Mouse (Mus musculus) WW6 (cell line): Measurements from ENCODE around the gene Tbc1d10c.

Experiments used
- DNase-seq: peaks from one replicate; pipeline ENCODE4 v3.0.0-alpha.2; 2013; ENCODE audit warnings: low read depth, low spot score

Gene Tbc1d10c

GRCm38 (mm10) chr19:4216041-4216685 is 25.1 kb upstream of the Tbc1d10c start:
- DNase-seq, result no peak

DNA sequence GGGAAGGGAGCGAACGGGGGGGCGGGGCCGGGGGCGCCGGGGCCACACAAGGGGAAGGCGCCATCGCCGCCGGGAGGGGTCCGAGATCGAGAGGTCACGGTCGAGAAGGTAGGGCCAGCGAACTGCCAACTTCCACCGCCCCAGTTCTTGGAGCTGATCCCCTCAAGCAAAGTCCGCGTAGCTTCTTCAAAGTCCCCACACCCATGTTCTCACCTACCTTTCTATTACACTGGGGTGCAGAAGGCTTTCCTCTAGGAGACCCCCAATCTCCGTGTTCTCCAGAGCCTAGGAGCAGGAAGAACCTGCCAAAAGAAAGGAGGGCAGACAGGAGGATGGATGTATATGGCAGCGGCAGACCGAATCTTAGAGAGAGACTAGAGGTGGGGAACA is 24.4 kb upstream of the Tbc1d10c start:
- DNase-seq, result no peak

- no peak for DNase-seq
These were observed 23.8 kb upstream of the Tbc1d10c start for GRCm38 (mm10) chr19:4214771-4215450.

DNA sequence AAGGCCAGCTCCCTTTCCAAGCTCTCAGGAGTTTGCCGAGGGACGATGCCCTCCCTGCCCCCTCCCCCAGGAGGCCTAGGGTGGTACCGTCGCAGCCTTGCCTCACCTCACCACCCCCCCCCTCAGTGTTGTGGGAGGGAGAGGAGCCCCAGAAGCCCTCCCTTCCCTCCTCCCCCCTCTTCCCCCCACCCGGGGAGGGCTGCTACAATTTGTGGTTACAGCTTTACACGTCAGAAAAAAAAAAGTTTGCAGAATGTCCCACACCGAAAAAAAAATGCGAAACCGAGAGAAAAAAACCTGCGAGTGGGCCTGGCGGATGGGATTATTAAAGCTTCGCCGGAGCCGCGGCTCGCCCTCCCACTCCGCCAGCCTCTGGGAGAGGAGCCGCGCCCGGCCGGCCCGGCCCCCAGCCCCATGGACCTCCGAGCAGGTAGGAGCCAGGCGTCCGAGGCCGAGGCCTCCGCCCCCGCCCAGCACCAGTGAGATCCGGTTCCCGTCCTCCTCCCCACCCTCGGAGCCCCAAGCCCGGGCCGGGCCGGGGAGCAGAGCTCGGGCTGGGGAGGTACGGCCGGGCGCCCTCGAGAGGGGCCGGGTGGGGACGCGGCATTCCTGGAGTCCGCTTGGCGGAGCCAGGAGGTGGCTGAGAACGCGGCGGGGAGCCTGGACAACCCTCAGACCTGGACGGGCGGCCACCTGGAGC is 23.1 kb upstream of the Tbc1d10c start, which contains the start of the genes Clcf1 and AC109138.7:
Gene Clcf1, plus strand, starts transcription at position 168 of the 700 bp plus-strand sequence.
Gene AC109138.7, plus strand, starts transcription at position 287 of the 700 bp plus-strand sequence.
- no peak for DNase-seq

DNA sequence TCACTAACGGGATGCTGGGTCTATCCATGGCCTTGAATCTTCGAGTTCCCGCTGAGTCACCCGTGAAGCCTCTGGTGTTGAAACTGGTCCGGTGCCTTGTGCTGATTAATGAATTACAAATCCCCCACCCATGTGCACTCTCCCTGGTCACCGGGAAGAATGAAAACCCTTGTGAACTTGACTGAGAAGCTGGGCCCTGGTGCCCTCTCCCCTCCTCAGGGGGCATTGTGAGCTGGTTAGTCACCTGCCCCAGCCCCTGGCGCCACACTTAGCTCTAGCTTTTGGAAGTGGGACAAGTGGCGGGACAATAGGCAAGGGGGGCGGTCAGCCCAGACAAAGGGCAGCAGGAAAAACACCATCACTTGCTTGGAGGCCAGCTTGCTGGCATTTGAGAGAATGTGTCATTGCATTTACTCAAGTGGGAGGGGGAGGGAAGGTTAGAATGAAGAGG is 22.5 kb upstream of the Tbc1d10c start:
- no peak for DNase-seq

- no peak for DNase-seq
These were observed 21.0 kb upstream of the Tbc1d10c start for GRCm38 (mm10) chr19:4211891-4212588.

- DNase-seq, result no peak
These were observed 17.5 kb upstream of the Tbc1d10c start for GRCm38 (mm10) chr19:4208563-4208962.

- no peak for DNase-seq
These were observed 15.9 kb upstream of the Tbc1d10c start for GRCm38 (mm10) chr19:4206971-4207370.

GRCm38 (mm10) chr19:4204889-4205288 is 13.8 kb upstream of the Tbc1d10c start:
- no peak for DNase-seq

GRCm38 (mm10) chr19:4203604-4204326 is 12.7 kb upstream of the Tbc1d10c start:
- DNase-seq, result no peak

GRCm38 (mm10) chr19:4203148-4203547 is 12.1 kb upstream of the Tbc1d10c start:
- DNase-seq, result no peak

GRCm38 (mm10) chr19:4202149-4202548 is 11.1 kb upstream of the Tbc1d10c start:
- DNase-seq, result no peak

GRCm38 (mm10) chr19:4201291-4201909 is 10.3 kb upstream of the Tbc1d10c start, which contains the start of gene Rad9a:
Rad9a (minus strand) TSS chr19:4201662.
- peak; percentile 92 for DNase-seq

- no peak for DNase-seq
These were observed 6.1 kb upstream of the Tbc1d10c start for GRCm38 (mm10) chr19:4197180-4197579.

DNA sequence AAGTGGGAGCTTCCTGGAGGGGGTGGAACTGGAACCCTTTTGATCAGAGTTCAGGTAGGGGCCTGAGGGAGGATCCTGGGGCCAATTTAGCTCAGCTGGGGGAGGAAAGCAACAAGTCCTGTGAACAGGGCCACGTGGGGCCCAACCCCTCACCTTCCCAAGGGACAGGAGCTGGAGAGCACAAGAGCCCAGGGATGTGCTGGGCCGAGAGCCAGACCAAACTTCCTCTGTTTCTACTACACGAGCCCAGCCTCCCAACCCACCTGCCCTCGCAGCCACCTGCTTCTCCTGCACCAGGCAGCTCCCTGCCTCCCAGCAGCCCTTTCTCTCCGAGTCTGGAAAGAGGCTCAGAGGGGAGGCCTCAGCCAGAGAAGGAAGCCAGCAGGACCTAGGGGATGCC is 5.5 kb upstream of the Tbc1d10c start:
- no peak for DNase-seq

- DNase-seq, result no peak
These were observed 5.0 kb upstream of the Tbc1d10c start for GRCm38 (mm10) chr19:4196048-4196447.

DNA sequence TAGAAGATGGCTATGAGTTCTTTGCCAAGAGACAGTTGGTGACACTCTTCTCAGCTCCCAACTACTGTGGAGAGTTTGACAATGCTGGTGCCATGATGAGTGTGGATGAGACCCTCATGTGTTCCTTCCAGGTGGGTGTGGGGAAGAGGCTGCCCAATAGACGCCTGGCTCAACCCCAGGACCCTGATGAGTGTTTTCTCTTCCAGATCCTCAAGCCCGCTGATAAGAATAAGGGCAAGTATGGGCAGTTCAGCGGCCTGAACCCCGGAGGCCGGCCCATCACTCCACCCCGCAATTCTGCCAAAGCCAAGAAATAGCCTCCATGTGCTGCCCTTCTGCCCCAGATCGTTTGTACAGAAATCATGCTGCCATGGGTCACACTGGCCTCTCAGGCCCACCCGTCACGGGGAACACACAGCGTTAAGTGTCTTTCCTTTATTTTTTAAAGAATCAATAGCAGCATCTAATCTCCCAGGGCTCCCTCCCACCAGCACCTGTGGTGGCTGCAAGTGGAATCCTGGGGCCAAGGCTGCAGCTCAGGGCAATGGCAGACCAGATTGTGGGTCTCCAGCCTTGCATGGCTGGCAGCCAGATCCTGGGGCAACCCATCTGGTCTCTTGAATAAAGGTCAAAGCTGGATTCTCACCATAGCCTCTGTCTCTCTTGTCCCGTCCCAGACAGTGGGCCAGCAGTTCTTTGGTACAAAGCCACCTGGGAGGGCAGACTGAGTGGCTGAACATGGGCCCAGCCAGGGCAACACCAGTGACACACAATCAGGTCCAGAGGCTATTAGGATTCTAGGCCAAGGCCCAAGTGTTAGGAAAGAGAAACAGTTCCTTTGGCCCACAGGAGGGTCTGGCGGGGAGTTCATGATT is 3.9 kb upstream of the Tbc1d10c start:
- no peak for DNase-seq

DNA sequence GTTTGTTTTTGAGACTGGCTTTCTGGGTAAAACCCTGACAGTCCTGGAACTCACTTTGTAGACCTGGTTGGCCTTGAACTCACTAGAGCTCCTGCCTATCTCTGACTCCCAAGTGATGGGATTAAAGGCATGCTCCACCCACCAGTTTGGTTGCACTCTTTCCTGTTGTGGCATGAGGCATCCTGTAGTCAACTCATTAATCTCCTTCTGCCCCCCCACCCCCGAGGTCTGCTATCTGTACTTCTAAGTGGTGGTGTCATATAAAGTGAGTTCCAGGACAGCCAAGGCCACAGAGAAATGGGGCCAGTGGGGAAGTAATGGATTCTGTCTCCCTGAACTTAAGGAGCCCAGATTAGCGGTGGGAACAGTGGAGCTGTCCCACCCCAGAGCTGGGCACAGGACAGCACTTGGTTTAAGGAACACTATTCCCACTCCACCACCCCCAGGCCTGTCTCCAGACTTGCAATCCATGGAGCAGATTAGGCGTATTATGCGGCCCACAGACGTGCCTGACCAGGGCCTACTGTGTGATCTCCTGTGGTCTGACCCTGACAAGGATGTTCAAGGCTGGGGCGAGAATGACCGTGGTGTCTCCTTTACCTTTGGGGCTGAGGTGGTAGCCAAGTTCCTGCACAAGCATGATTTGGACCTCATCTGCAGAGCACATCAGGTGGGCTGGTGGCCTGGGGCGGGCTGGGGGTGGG is 3.1 kb upstream of the Tbc1d10c start:
- no peak for DNase-seq

DNA sequence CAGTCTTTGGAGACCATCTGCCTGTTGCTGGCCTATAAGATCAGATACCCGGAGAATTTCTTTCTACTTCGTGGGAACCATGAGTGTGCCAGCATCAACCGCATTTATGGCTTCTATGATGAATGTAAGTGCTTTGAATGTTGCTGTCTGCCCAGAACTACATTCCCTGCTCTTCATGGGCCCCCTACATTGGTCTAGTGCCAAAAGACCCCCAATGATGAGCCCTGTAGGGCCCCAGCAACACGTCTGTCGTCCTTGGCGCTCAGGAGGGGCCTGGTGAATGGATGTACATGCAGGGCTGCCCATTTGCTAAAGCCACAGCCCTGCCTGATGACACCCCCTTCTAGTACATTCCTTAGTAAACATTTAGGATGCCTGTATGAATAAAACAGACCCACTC is 2.0 kb upstream of the Tbc1d10c start:
- no peak for DNase-seq
